Mouse (Mus musculus): ENCODE data around the gene Agpat2.

Gene Agpat2

GRCm38 (mm10) chr2:26603720-26604671 lies at the start of gene Agpat2:
Gene Agpat2, minus strand, starts transcription at chr2:26604417.
- peak; percentile 88 for DNase-seq

- peak; percentile 82 for DNase-seq
These were observed 42.6 kb upstream of the Agpat2 start for GRCm38 (mm10) chr2:26646643-26647293.

- peak; percentile 62 for DNase-seq
These were observed 39.7 kb upstream of the Agpat2 start for GRCm38 (mm10) chr2:26643942-26644341.

- DNase-seq, result no peak
These were observed 36.9 kb upstream of the Agpat2 start for GRCm38 (mm10) chr2:26641006-26641647.

- DNase-seq, result peak; percentile 96
These were observed 35.9 kb upstream of the Agpat2 start for GRCm38 (mm10) chr2:26639838-26640830.

GRCm38 (mm10) chr2:26639083-26639482 lies 34.9 kb upstream of the Agpat2 start:
- peak; percentile 81 for DNase-seq

- DNase-seq, result no peak
These were observed 34.4 kb upstream of the Agpat2 start for GRCm38 (mm10) chr2:26638572-26638971.

GRCm38 (mm10) chr2:26638039-26638438 lies 33.8 kb upstream of the Agpat2 start:
- DNase-seq, result no peak

- DNase-seq, result no peak
These were observed 33.2 kb upstream of the Agpat2 start for GRCm38 (mm10) chr2:26637316-26637932.

GRCm38 (mm10) chr2:26636325-26636635 lies 32.1 kb upstream of the Agpat2 start:
- DNase-seq, result no peak

- DNase-seq, result no peak
These were observed 31.5 kb upstream of the Agpat2 start for GRCm38 (mm10) chr2:26635489-26636324.

GRCm38 (mm10) chr2:26634629-26635488 lies 30.6 kb upstream of the Agpat2 start:
- no peak for DNase-seq

- DNase-seq, result no peak
These were observed 29.8 kb upstream of the Agpat2 start for GRCm38 (mm10) chr2:26633953-26634530.

- DNase-seq, result no peak
These were observed 28.6 kb upstream of the Agpat2 start for GRCm38 (mm10) chr2:26632541-26633395.

- no peak for DNase-seq
These were observed 24.7 kb upstream of the Agpat2 start for GRCm38 (mm10) chr2:26628792-26629437.

- DNase-seq, result peak; percentile 86
These were observed 23.9 kb upstream of the Agpat2 start, which contains the start of gene Fam69b for GRCm38 (mm10) chr2:26627921-26628739. Gene Fam69b, plus strand, starts transcription at chr2:26628457.

GRCm38 (mm10) chr2:26626081-26626480 lies 21.9 kb upstream of the Agpat2 start:
- DNase-seq, result no peak
